Mouse (Mus musculus): ENCODE results near the gene Npnt. TPM values are rescaled to one million over a fixed set of nuclear protein-coding genes. Genes with fewer than 3 reads are reported as not detected.

The Npnt gene
- total RNA-seq, 1 experiment, result 8.6 TPM

DNA sequence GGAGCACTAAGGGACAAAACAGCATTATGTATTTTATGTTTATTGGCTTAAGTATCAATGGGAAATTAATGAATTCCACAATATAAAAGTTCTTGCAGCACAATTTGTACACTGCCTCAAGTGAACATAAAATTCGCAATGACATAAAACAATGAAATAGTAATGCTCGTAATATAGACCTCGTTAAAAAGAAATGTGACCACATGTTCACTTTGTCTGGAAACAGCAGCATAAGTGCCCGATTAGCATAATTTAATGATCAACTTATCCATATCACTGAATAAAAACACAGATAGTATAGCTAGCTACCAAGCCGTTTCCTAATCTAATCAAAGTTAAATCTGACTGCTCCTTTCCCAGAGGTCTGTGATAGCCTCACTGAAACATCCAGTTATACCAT, 39.4 kb downstream of the Npnt start:
- no peak overlapping the region for H3K27ac ChIP-seq (ENCODE audit: insufficient read depth, low read depth, low read length, poor library complexity, severe bottlenecking)
- H3K4me3 ChIP-seq (ENCODE audit: insufficient read depth in 1 of 2, low read depth in 1 of 2, low read length in 2 of 2, poor library complexity in 1 of 2, severe bottlenecking in 1 of 2), result no peak overlapping the region
- H3K9me3 ChIP-seq (ENCODE audit: control insufficient read depth, insufficient read depth, low read depth, low read length), result no peaks in the 10 kb centered on the region
- H3K9ac ChIP-seq (ENCODE audit: insufficient read depth, low read depth, low read length, poor library complexity, severe bottlenecking), result no peak overlapping the region
- TF ChIP-seq HCFC1 (IDR thresholded peaks at IDR 0.05; ENCODE audit: borderline replicate concordance, insufficient read depth, low read length), result no peak
- TF ChIP-seq ZNF384 (IDR thresholded peaks at IDR 0.05; ENCODE audit: low read depth, low read length), result no peak
- no peak for TF ChIP-seq ZC3H11A (IDR thresholded peaks at IDR 0.05; ENCODE audit: borderline replicate concordance, low read depth, low read length)
- no peak for TF ChIP-seq CHD2 (IDR thresholded peaks at IDR 0.05; ENCODE audit: low read depth, low read length)
- TF ChIP-seq MAFK (IDR thresholded peaks at IDR 0.05; ENCODE audit: insufficient read depth, low read depth, low read length), result no peak
- no peaks in the 10 kb centered on the region for H3K36me3 ChIP-seq (ENCODE audit: control insufficient read depth, insufficient read depth, low read length, poor library complexity, severe bottlenecking)
- in situ Hi-C loops (cut with MboI; ENCODE audit: low sequenced_read_pairs in 2 of 2, unreplicated experiment in 2 of 2), result no loop called here
- peaks cover 0 to 2% of the 10 kb centered on the region in 2 experiments; a peak in 1 of 4 replicates for H3K4me1 ChIP-seq (ENCODE audit: control insufficient read depth in 2 of 2, insufficient read depth in 2 of 2, low read length in 2 of 2, poor library complexity in 1 of 2)
- DNase-seq (ENCODE audit: low read depth, low spot score), result no peak

DNA sequence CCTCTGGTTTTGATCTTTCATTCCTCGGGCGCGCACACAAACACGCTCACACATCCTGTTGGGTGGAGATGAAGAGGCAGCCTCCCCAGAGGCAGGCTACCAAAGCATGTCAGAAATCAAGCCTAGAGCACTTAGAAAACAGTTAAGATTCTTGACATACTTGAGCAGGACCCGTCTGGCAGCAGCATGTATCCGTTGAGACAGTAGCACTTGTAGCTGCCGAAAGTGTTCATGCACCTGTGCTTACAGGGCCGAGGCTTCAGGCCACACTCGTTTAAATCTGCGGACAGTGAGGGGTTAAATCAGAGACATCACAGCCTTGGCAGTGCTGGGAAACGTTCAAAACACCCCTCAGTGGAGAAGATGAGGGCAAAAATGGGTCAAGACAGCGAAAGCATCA, 40.4 kb downstream of the Npnt start:
- no peaks in the 10 kb centered on the region for H3K9me3 ChIP-seq (ENCODE audit: control insufficient read depth, insufficient read depth, low read depth, low read length)
- H3K27ac ChIP-seq (ENCODE audit: insufficient read depth, low read depth, low read length, poor library complexity, severe bottlenecking), result no peak overlapping the region
- no peaks in the 10 kb centered on the region for H3K4me1 ChIP-seq (ENCODE audit: control insufficient read depth in 2 of 2, insufficient read depth in 2 of 2, low read length in 2 of 2, poor library complexity in 1 of 2)
- no peak overlapping the region for H3K4me3 ChIP-seq (ENCODE audit: insufficient read depth in 1 of 2, low read depth in 1 of 2, low read length in 2 of 2, poor library complexity in 1 of 2, severe bottlenecking in 1 of 2)
- in situ Hi-C loops (cut with MboI; ENCODE audit: low sequenced_read_pairs in 2 of 2, unreplicated experiment in 2 of 2), result no loop called here
- TF ChIP-seq HCFC1 (IDR thresholded peaks at IDR 0.05; ENCODE audit: borderline replicate concordance, insufficient read depth, low read length) (no peak), CHD2 (IDR thresholded peaks at IDR 0.05; ENCODE audit: low read depth, low read length) (no peak), MAFK (IDR thresholded peaks at IDR 0.05; ENCODE audit: insufficient read depth, low read depth, low read length) (no peak)
- no peak overlapping the region for H3K9ac ChIP-seq (ENCODE audit: insufficient read depth, low read depth, low read length, poor library complexity, severe bottlenecking)
- no peak for DNase-seq (ENCODE audit: low read depth, low spot score)
- H3K36me3 ChIP-seq (ENCODE audit: control insufficient read depth, insufficient read depth, low read length, poor library complexity, severe bottlenecking), result no peaks in the 10 kb centered on the region

DNA sequence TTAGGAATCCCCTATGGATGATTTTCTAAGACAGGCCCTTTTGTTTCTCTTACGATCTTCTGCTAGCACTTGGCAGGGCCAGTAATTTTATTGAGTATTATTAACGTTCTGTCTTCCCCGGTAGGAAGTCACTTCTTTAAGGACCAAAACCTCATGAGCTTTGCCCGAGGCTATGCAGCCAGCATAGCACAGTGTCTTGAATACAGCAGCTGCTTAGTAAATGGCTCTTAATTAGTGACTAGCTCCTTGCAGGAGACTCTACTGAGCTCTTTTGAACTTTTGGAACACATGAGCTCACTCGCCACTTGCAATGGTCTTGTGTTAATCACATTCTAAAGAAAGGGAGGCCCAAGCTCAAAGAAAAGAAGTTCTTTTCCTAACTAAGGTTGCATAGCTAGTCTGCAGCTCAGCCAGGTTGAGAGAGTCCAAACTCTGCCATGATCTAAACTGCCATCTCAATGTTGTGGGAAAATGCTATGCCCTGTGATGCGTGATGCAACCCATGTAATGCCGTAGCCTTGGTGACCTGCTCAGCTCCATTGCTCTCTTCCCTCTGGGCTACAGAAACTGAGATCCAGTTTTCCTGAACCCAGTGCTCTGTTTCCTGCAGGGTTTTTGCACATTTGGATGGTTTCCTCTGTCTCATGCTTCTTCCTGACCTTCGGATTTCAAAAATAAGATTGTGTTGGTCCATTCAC, 42.4 kb downstream of the Npnt start:
- no peak for TF ChIP-seq CHD2 (IDR thresholded peaks at IDR 0.05; ENCODE audit: low read depth, low read length)
- in situ Hi-C loops (cut with MboI; ENCODE audit: low sequenced_read_pairs in 2 of 2, unreplicated experiment in 2 of 2), result no loop called here
- no peaks in the 10 kb centered on the region for H3K4me1 ChIP-seq (ENCODE audit: control insufficient read depth in 2 of 2, insufficient read depth in 2 of 2, low read length in 2 of 2, poor library complexity in 1 of 2)
- no peak overlapping the region for H3K27ac ChIP-seq (ENCODE audit: insufficient read depth, low read depth, low read length, poor library complexity, severe bottlenecking)
- no peak for DNase-seq (ENCODE audit: low read depth, low spot score)
- H3K9me3 ChIP-seq (ENCODE audit: control insufficient read depth, insufficient read depth, low read depth, low read length), result no peaks in the 10 kb centered on the region
- no peaks in the 10 kb centered on the region for H3K36me3 ChIP-seq (ENCODE audit: control insufficient read depth, insufficient read depth, low read length, poor library complexity, severe bottlenecking)
- H3K9ac ChIP-seq (ENCODE audit: insufficient read depth, low read depth, low read length, poor library complexity, severe bottlenecking), result no peak overlapping the region
- H3K4me3 ChIP-seq (ENCODE audit: insufficient read depth in 1 of 2, low read depth in 1 of 2, low read length in 2 of 2, poor library complexity in 1 of 2, severe bottlenecking in 1 of 2), result no peak overlapping the region

GRCm38 (mm10) chr3:132905224-132905930, 44.7 kb downstream of the Npnt start:
- Histone ChIP-seq H3K27ac (ENCODE audit: insufficient read depth, low read depth, low read length, poor library complexity, severe bottlenecking) (no peak overlapping the region), H3K4me3 (ENCODE audit: insufficient read depth in 1 of 2, low read depth in 1 of 2, low read length in 2 of 2, poor library complexity in 1 of 2, severe bottlenecking in 1 of 2) (no peak overlapping the region)

GRCm38 (mm10) chr3:132903386-132903785, 46.7 kb downstream of the Npnt start:
- in situ Hi-C loops (cut with MboI; ENCODE audit: low sequenced_read_pairs in 2 of 2, unreplicated experiment in 2 of 2), result no loop called here
- no peak for DNase-seq (ENCODE audit: low read depth, low spot score)
- H3K9ac ChIP-seq (ENCODE audit: insufficient read depth, low read depth, low read length, poor library complexity, severe bottlenecking), result no peak overlapping the region
- no peak for TF ChIP-seq HCFC1 (IDR thresholded peaks at IDR 0.05; ENCODE audit: borderline replicate concordance, insufficient read depth, low read length)
- 0 out of 2 replicates have a peak, but pooled peaks have one; percentile 59 for TF ChIP-seq CHD2 (IDR thresholded peaks at IDR 0.05; ENCODE audit: low read depth, low read length)
- no peaks in the 10 kb centered on the region for H3K36me3 ChIP-seq (ENCODE audit: control insufficient read depth, insufficient read depth, low read length, poor library complexity, severe bottlenecking)
- H3K27ac ChIP-seq (ENCODE audit: insufficient read depth, low read depth, low read length, poor library complexity, severe bottlenecking), result no peak overlapping the region
- H3K4me3 ChIP-seq (ENCODE audit: insufficient read depth in 1 of 2, low read depth in 1 of 2, low read length in 2 of 2, poor library complexity in 1 of 2, severe bottlenecking in 1 of 2), result peak overlapping the region in 1 of 2 experiments; percentile 46; a peak in 1 of 4 replicates
- no peaks in the 10 kb centered on the region for H3K9me3 ChIP-seq (ENCODE audit: control insufficient read depth, insufficient read depth, low read depth, low read length)
- H3K4me1 ChIP-seq (ENCODE audit: control insufficient read depth in 2 of 2, insufficient read depth in 2 of 2, low read length in 2 of 2, poor library complexity in 1 of 2), result no peaks in the 10 kb centered on the region

More at GRCm38 (mm10) chr3:132905224-132905930, 44.7 kb downstream of the Npnt start:
- Histone ChIP-seq H3K4me1 (ENCODE audit: control insufficient read depth in 2 of 2, insufficient read depth in 2 of 2, low read length in 2 of 2, poor library complexity in 1 of 2) (no peaks in the 10 kb centered on the region), H3K9me3 (ENCODE audit: control insufficient read depth, insufficient read depth, low read depth, low read length) (no peaks in the 10 kb centered on the region), H3K36me3 (ENCODE audit: control insufficient read depth, insufficient read depth, low read length, poor library complexity, severe bottlenecking) (no peaks in the 10 kb centered on the region), H3K9ac (ENCODE audit: insufficient read depth, low read depth, low read length, poor library complexity, severe bottlenecking) (no peak overlapping the region)
- TF ChIP-seq HCFC1 (IDR thresholded peaks at IDR 0.05; ENCODE audit: borderline replicate concordance, insufficient read depth, low read length) (no peak), ZC3H11A (IDR thresholded peaks at IDR 0.05; ENCODE audit: borderline replicate concordance, low read depth, low read length) (no peak), MAFK (IDR thresholded peaks at IDR 0.05; ENCODE audit: insufficient read depth, low read depth, low read length) (no peak)
- DNase-seq (ENCODE audit: low read depth, low spot score), result no peak
- in situ Hi-C loops (cut with MboI; ENCODE audit: low sequenced_read_pairs in 2 of 2, unreplicated experiment in 2 of 2), result no loop called here

Measured in ES-E14 (cell line).